Mouse (Mus musculus): ENCODE results near the gene Zg16. TPM values are rescaled to one million over a fixed set of nuclear protein-coding genes. Genes with fewer than 3 reads are reported as not detected.

Zg16 gene
- polyA plus RNA-seq, 1 experiment from 2014 or later: not detected

GRCm38 (mm10) chr7:127004122-127004875 lies 82.8 kb downstream of the Zg16 start:
- H3K4me1 ChIP-seq (ENCODE audit: control insufficient read depth, insufficient read depth, low read length): no peaks in the 10 kb centered on the region
- H3K27me3 ChIP-seq (ENCODE audit: control insufficient read depth, insufficient read depth, low read length): no peaks in the 10 kb centered on the region
- WGBS: 89% methylated on average over 4 of the region's 4 CpGs
- H3K27ac ChIP-seq (replicated peaks; ENCODE audit: low read depth, low read length): no peak overlapping the region
- no peak overlapping the region for H3K9ac ChIP-seq (ENCODE audit: low read length)
- DNase-seq (ENCODE audit: low spot score) (no peak), ATAC-seq (ENCODE audit: insufficient number of reproducible peaks, low FRiP score, low TSS enrichment, low read depth) (no peak)
- H3K4me3 ChIP-seq (ENCODE audit: low read depth, low read length): no peak overlapping the region
- H3K4me2 ChIP-seq (ENCODE audit: low read depth, severe bottlenecking): no peak overlapping the region
- no peaks in the 10 kb centered on the region for H3K36me3 ChIP-seq (ENCODE audit: control insufficient read depth, insufficient read depth, low read length)
- H3K9me3 ChIP-seq (ENCODE audit: control insufficient read depth, low read length): no peaks in the 10 kb centered on the region

GRCm38 (mm10) chr7:127003620-127004019 lies 83.5 kb downstream of the Zg16 start:
- H3K27me3 ChIP-seq (ENCODE audit: control insufficient read depth, insufficient read depth, low read length): no peaks in the 10 kb centered on the region
- no peaks in the 10 kb centered on the region for H3K36me3 ChIP-seq (ENCODE audit: control insufficient read depth, insufficient read depth, low read length)
- no peak overlapping the region for H3K4me3 ChIP-seq (ENCODE audit: low read depth, low read length)
- WGBS: 95% methylated on average over 5 of the region's 5 CpGs
- no peaks in the 10 kb centered on the region for H3K4me1 ChIP-seq (ENCODE audit: control insufficient read depth, insufficient read depth, low read length)
- no peaks in the 10 kb centered on the region for H3K9me3 ChIP-seq (ENCODE audit: control insufficient read depth, low read length)
- H3K9ac ChIP-seq (ENCODE audit: low read length): no peak overlapping the region
- no peak for DNase-seq (ENCODE audit: low spot score)
- no peak for ATAC-seq (ENCODE audit: insufficient number of reproducible peaks, low FRiP score, low TSS enrichment, low read depth)
- no peak overlapping the region for H3K27ac ChIP-seq (replicated peaks; ENCODE audit: low read depth, low read length)
- H3K4me2 ChIP-seq (ENCODE audit: low read depth, severe bottlenecking): no peak overlapping the region

Small RNA genes lying within 50 kb of the gene (microRNA-seq; reads per million reads assigned to microRNA genes)
- not detected for gene Gm44343

Other genes with a start within 250 kb of the Zg16 start
- gene Doc2a, start 239.9 kb downstream of the Zg16 start, polyA plus RNA-seq (2014; fragmentation: Nextera tagmentation; extraction: Ambion mirVana): 0.85 and 1.5 TPM in 2 replicates
- 25.9 and 29.4 TPM in 2 replicates for gene Hirip3, start 225.4 kb downstream of the Zg16 start, polyA plus RNA-seq (2014; fragmentation: Nextera tagmentation; extraction: Ambion mirVana)
- 117 and 118 TPM in 2 replicates for gene Ino80e, start 225.0 kb downstream of the Zg16 start, polyA plus RNA-seq (2014; fragmentation: Nextera tagmentation; extraction: Ambion mirVana)
- gene Taok2, start 202.6 kb downstream of the Zg16 start, polyA plus RNA-seq (2014; fragmentation: Nextera tagmentation; extraction: Ambion mirVana): 30.4 and 31.6 TPM in 2 replicates
- gene Tmem219, start 164.4 kb downstream of the Zg16 start, polyA plus RNA-seq (2014; fragmentation: Nextera tagmentation; extraction: Ambion mirVana): 14.1 and 16.5 TPM in 2 replicates
- gene Kctd13, start 158.4 kb downstream of the Zg16 start, polyA plus RNA-seq (2014; fragmentation: Nextera tagmentation; extraction: Ambion mirVana): 16.7 and 17.5 TPM in 2 replicates
- 0.32 TPM in 1 of 2 replicates, not detected in the other for gene Asphd1, start 137.7 kb downstream of the Zg16 start, polyA plus RNA-seq (2014; fragmentation: Nextera tagmentation; extraction: Ambion mirVana)
- 0.16 and 0.26 TPM in 2 replicates for gene Sez6l2, start 136.8 kb downstream of the Zg16 start, polyA plus RNA-seq (2014; fragmentation: Nextera tagmentation; extraction: Ambion mirVana)
- gene Cdipt, start 111.4 kb downstream of the Zg16 start, polyA plus RNA-seq (2014; fragmentation: Nextera tagmentation; extraction: Ambion mirVana): 63.7 and 68.7 TPM in 2 replicates
- 1.2 and 1.5 TPM in 2 replicates for gene Cdiptos, start 111.2 kb downstream of the Zg16 start, polyA plus RNA-seq (2014; fragmentation: Nextera tagmentation; extraction: Ambion mirVana)
- 2.3 and 3.0 TPM in 2 replicates for gene Mvp, start 72.7 kb downstream of the Zg16 start, polyA plus RNA-seq (2014; fragmentation: Nextera tagmentation; extraction: Ambion mirVana)
- not detected in 2 replicates for gene Pagr1b, start 70.8 kb downstream of the Zg16 start, polyA plus RNA-seq (2014; fragmentation: Nextera tagmentation; extraction: Ambion mirVana)
- gene Pagr1a, start 70.0 kb downstream of the Zg16 start, polyA plus RNA-seq (2014; fragmentation: Nextera tagmentation; extraction: Ambion mirVana): 59.5 and 88.7 TPM in 2 replicates
- gene Gm42742, start 66.2 kb downstream of the Zg16 start, polyA plus RNA-seq (2014; fragmentation: Nextera tagmentation; extraction: Ambion mirVana): 26.2 and 66.8 TPM in 2 replicates
- 7.7 and 9.2 TPM in 2 replicates for gene Prrt2, start 66.1 kb downstream of the Zg16 start, polyA plus RNA-seq (2014; fragmentation: Nextera tagmentation; extraction: Ambion mirVana)
- gene Maz, start 60.3 kb downstream of the Zg16 start, polyA plus RNA-seq (2014; fragmentation: Nextera tagmentation; extraction: Ambion mirVana): 84.8 TPM in 2 replicates
- 196 and 199 TPM in 2 replicates for gene Kif22, start 44.9 kb downstream of the Zg16 start, polyA plus RNA-seq (2014; fragmentation: Nextera tagmentation; extraction: Ambion mirVana)
- gene AI467606, start 4.0 kb upstream of the Zg16 start, polyA plus RNA-seq (2014; fragmentation: Nextera tagmentation; extraction: Ambion mirVana): 1.7 TPM in 2 replicates
- gene Qprt, start 34.9 kb upstream of the Zg16 start, polyA plus RNA-seq (2014; fragmentation: Nextera tagmentation; extraction: Ambion mirVana): 1.3 and 1.6 TPM in 2 replicates
- gene Spn, start 50.5 kb upstream of the Zg16 start, polyA plus RNA-seq (2014; fragmentation: Nextera tagmentation; extraction: Ambion mirVana): 0.05 and 0.20 TPM in 2 replicates
- gene Cd2bp2, start 108.7 kb upstream of the Zg16 start, polyA plus RNA-seq (2014; fragmentation: Nextera tagmentation; extraction: Ambion mirVana): 77.0 and 83.7 TPM in 2 replicates
- 24.8 and 30.6 TPM in 2 replicates for gene Tbc1d10b, start 121.1 kb upstream of the Zg16 start, polyA plus RNA-seq (2014; fragmentation: Nextera tagmentation; extraction: Ambion mirVana)
- 33.6 and 33.7 TPM in 2 replicates for gene Mylpf, start 121.6 kb upstream of the Zg16 start, polyA plus RNA-seq (2014; fragmentation: Nextera tagmentation; extraction: Ambion mirVana)
- gene Zfp553, start 145.7 kb upstream of the Zg16 start, polyA plus RNA-seq (2014; fragmentation: Nextera tagmentation; extraction: Ambion mirVana): 24.2 and 29.1 TPM in 2 replicates
- 23.1 and 29.3 TPM in 2 replicates for gene Sept1, start 145.8 kb upstream of the Zg16 start, polyA plus RNA-seq (2014; fragmentation: Nextera tagmentation; extraction: Ambion mirVana)
- gene Zfp771, start 156.9 kb upstream of the Zg16 start, polyA plus RNA-seq (2014; fragmentation: Nextera tagmentation; extraction: Ambion mirVana): 65.6 and 69.0 TPM in 2 replicates
- 290 and 292 TPM in 2 replicates for gene Dctpp1, start 173.4 kb upstream of the Zg16 start, polyA plus RNA-seq (2014; fragmentation: Nextera tagmentation; extraction: Ambion mirVana)
- gene Sephs2, start 186.7 kb upstream of the Zg16 start, polyA plus RNA-seq (2014; fragmentation: Nextera tagmentation; extraction: Ambion mirVana): 94.5 and 104 TPM in 2 replicates
- gene Itgal, start 208.9 kb upstream of the Zg16 start, polyA plus RNA-seq (2014; fragmentation: Nextera tagmentation; extraction: Ambion mirVana): 0.18 and 0.44 TPM in 2 replicates